Mouse (Mus musculus) heart, postnatal 0 days (tissue): ENCODE measurements around the gene H2afv. TPM values are rescaled to one million over a fixed set of nuclear protein-coding genes. Genes with fewer than 3 reads are reported as not detected.

Experiments
- ATAC-seq: fragments of 200-750 bp; cut with Nextera tagmentation; 2 replicates; pipeline ENCODE4 v1.8.0; 2017; ENCODE audit warnings: low read depth, moderate number of reproducible peaks, moderate library complexity; ENCODE audit not compliant: insufficient read depth
- DNase-seq: peaks from one replicate; pipeline ENCODE4 v3.0.0-alpha.2; 2016; ENCODE audit warnings: low spot score
- H3K27ac ChIP-seq: fragments of 300-500 bp; sonication (generic); 2 replicates; pipeline ENCODE4 v1.5.1; 2014; ENCODE audit warnings: low read depth, mild to moderate bottlenecking
- H3K27me3 ChIP-seq: fragments of 300-500 bp; sonication (generic); 2 replicates; pipeline ENCODE4 v1.6.1; 2014; ENCODE audit warnings: low read length, mixed read lengths; ENCODE audit not compliant: control insufficient read depth, insufficient read depth
- H3K36me3 ChIP-seq: fragments of 300-500 bp; sonication (generic); replicated peaks from 2 replicates; pipeline ENCODE4 v1.6.1; 2014; ENCODE audit warnings: low read length, mixed read lengths; ENCODE audit not compliant: control insufficient read depth, insufficient read depth
- H3K4me1 ChIP-seq: fragments of 300-500 bp; sonication (generic); 2 replicates; pipeline ENCODE4 v1.6.1; 2014; ENCODE audit warnings: antibody characterized with exemption; ENCODE audit not compliant: control insufficient read depth, insufficient read depth
- H3K4me2 ChIP-seq: fragments of 300-500 bp; sonication (generic); 2 replicates; pipeline ENCODE4 v1.6.1; 2014; ENCODE audit warnings: low read depth, mild to moderate bottlenecking, low read length, moderate library complexity
- H3K4me3 ChIP-seq: fragments of 300-500 bp; sonication (generic); 2 replicates; pipeline ENCODE4 v1.5.1; 2014; ENCODE audit warnings: low read depth, low read length
- H3K9ac ChIP-seq: fragments of 300-500 bp; sonication (generic); replicated peaks from 2 replicates; pipeline ENCODE4 v1.6.1; 2014; ENCODE audit warnings: low read depth, low read length, mixed read lengths
- H3K9me3 ChIP-seq: fragments of 300-500 bp; sonication (generic); replicated peaks from 2 replicates; pipeline ENCODE4 v1.6.1; 2016; ENCODE audit warnings: low read length; ENCODE audit not compliant: control insufficient read depth
- CTCF ChIP-seq: IDR thresholded peaks from 2 replicates; pipeline ENCODE4 v1.5.1; 2016; ENCODE audit warnings: antibody characterized with exemption, control low read depth, low read depth
- EP300 ChIP-seq: IDR thresholded peaks from 2 replicates; pipeline ENCODE4 v1.6.1; 2016; ENCODE audit warnings: antibody characterized with exemption, low read depth
- WGBS: fragments of 180-500 bp; shearing (Covaris S2); extraction: QIAGEN DNeasy Blood & Tissue Kit; methylation state at CpG from one replicate; pipeline ENCODE4 v1.1.7; 2014; 5-methylcytosine and 5-hydroxymethylcytosine counted together
- polyA plus RNA-seq: library from polyadenylated mRNA; unstranded; fragments of >200 nt; fragmentation: Nextera tagmentation; extraction: Ambion mirVana; gene quantifications from 2 replicates; pipeline ENCODE4 v1.2.1, GENCODE M21; 2015
- total RNA-seq: library from RNA; depleted of rRNA; stranded (reverse); fragments of >200 nt; gene quantifications from 2 replicates; pipeline ENCODE4 v1.2.3, GENCODE M21; 2014; ENCODE audit warnings: low replicate concordance

Gene H2afv
- total and polyA plus RNA-seq, 2 experiments from 2014 or later, result 106 to 213 TPM

DNA sequence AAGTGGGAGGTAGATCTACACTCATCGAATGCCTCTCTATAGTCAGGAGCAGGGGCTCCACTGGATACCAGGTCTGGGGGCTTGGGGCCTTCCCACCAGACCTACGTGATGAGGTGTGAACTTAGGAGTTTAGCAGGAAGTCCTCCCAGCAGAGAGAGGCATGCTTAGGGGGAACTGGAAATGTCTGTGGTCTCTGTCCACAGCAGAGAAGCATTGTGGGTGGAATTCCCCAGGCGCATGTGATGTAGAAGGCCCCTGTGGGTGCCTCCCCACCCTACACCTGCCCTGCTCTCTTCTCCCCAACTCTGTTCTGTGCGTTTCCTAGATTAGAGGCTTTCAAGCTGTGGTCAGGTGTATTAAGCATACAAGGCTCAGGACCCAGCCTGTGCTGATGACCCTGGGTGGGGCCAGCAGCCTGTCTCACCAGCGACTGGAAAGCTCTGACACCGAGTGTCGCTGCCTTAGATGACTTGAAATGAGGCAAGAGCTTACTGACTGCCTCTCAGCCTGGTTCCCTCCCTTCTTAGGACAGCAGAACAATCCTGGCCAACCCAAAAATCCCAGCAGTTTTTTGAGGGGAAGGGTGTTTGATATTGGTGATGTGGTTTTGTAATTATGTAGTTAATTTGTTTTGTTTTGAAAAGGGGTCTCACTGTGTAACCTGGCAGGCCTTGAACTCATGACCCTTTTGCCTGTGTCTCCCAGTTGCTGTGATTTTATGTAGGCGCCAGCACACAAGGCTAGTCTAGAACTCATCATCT is 52.5 kb downstream of the H2afv start:
- no peak for ATAC-seq
- Histone ChIP-seq H3K27ac (no peak overlapping the region), H3K4me2 (no peak overlapping the region), H3K36me3 (peaks cover 26% of the 10 kb centered on the region), H3K27me3 (no peaks in the 10 kb centered on the region), H3K4me3 (no peak overlapping the region), H3K9me3 (no peaks in the 10 kb centered on the region), H3K4me1 (peaks cover 11% of the 10 kb centered on the region), H3K9ac (no peak overlapping the region)
- TF ChIP-seq CTCF (no peak), EP300 (no peak)
- no peak for DNase-seq
- WGBS, result 87% methylated on average over 8 of the region's 8 CpGs

- Histone ChIP-seq H3K9ac (0 out of 2 replicates have a peak overlapping the region, but pooled peaks have one; percentile 78), H3K27ac (no peak overlapping the region), H3K4me1 (peaks cover 11% of the 10 kb centered on the region), H3K27me3 (no peaks in the 10 kb centered on the region), H3K4me2 (peak overlapping the region; percentile 91), H3K36me3 (0 out of 2 replicates have a peak, but pooled peaks cover 14% of the 10 kb centered on the region), H3K9me3 (no peaks in the 10 kb centered on the region), H3K4me3 (peak overlapping the region; percentile 80; the same call in 1 of the 2 replicates)
- ATAC-seq, result no peak
- WGBS, result 90% methylated on average over 8 of the region's 8 CpGs
- TF ChIP-seq CTCF (no peak), EP300 (no peak)
- DNase-seq, result no peak
Measured at GRCm38 (mm10) chr11:6390376-6391053, 53.7 kb downstream of the H2afv start.

- H3K9me3 ChIP-seq, result no peaks in the 10 kb centered on the region
- peak overlapping the region; percentile 80 for H3K4me3 ChIP-seq
- H3K4me1 ChIP-seq, result peaks cover 11% of the 10 kb centered on the region
- H3K36me3 ChIP-seq, result 0 out of 2 replicates have a peak, but pooled peaks cover 6% of the 10 kb centered on the region
- 2% methylated on average over 30 of the region's 43 CpGs for WGBS
- H3K4me2 ChIP-seq, result peak overlapping the region; percentile 91
- ATAC-seq (peak; percentile 19), DNase-seq (no peak)
- TF ChIP-seq EP300 (no peak), CTCF (no peak)
- peak overlapping the region; percentile 95 for H3K27ac ChIP-seq
- peak overlapping the region; percentile 78 for H3K9ac ChIP-seq
- no peaks in the 10 kb centered on the region for H3K27me3 ChIP-seq
Measured at GRCm38 (mm10) chr11:6389483-6389921, 54.7 kb downstream of the H2afv start.

DNA sequence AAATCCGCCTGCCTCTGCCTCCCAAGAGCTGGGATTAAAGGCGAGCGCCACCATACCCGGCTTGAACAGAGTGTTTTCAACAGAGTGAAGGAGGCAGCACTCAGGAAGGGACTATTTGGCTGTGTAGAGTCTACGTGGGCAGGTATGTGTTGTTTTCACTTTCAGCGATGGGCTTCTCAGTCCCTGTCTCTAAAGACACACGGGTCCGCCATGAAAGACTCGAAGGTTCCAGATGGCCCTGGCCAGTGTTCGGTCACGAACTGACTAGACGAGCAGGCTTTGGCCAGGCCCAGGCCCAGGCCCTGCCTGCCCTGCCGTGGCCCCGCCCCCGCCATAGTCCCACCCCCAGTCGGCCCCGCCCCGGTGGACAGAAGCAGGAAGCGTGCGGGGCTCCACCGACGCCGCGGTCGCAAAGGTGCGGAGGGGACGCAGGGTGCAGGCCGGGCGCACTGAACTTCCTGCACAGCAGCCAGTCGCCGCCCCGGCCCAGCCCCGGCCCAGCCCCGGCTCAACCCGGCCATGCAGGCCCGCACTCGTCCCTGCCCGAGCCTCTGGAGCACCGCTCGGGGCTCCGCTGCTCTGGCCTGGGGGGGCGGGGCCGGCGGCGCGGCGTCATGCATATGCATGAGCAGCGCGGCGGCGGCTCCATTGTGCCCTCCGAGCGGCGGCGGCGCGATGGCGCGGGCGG is 55.4 kb downstream of the H2afv start, which contains the start of gene Zmiz2:
Zmiz2 (plus strand) TSS at position 349 of the 688 bp plus-strand sequence.
- Histone ChIP-seq H3K4me3 (peak within 1 kb of the TSS; percentile 80), H3K9ac (peak within 1 kb of the TSS; percentile 78), H3K27me3 (no peaks in the 10 kb centered on the region), H3K27ac (peak within 1 kb of the TSS; percentile 95), H3K9me3 (no peaks in the 10 kb centered on the region), H3K4me2 (peak within 1 kb of the TSS; percentile 91), H3K4me1 (peaks cover 11% of the 10 kb centered on the region), H3K36me3 (0 out of 2 replicates have a peak, but pooled peaks cover 6% of the 10 kb centered on the region)
- 7% methylated on average over 46 of the region's 60 CpGs for WGBS
- TF ChIP-seq EP300 (no peak), CTCF (no peak)
- DNase-seq (peak; percentile 92), ATAC-seq (peak; percentile 97)

GRCm38 (mm10) chr11:6388126-6388725 is 56.0 kb downstream of the H2afv start:
- no peak overlapping the region; the same call in 1 of the 2 replicates for H3K9ac ChIP-seq
- ATAC-seq (no peak), DNase-seq (no peak)
- peaks cover 11% of the 10 kb centered on the region for H3K4me1 ChIP-seq
- H3K36me3 ChIP-seq, result 0 out of 2 replicates have a peak, but pooled peaks cover 6% of the 10 kb centered on the region
- H3K27ac ChIP-seq, result peak overlapping the region; percentile 95
- no peaks in the 10 kb centered on the region for H3K27me3 ChIP-seq
- WGBS, result 87% methylated on average over 6 of the region's 6 CpGs
- TF ChIP-seq EP300 (no peak), CTCF (no peak)
- H3K9me3 ChIP-seq, result no peaks in the 10 kb centered on the region
- H3K4me3 ChIP-seq, result no peak overlapping the region
- 0 out of 2 replicates have a peak overlapping the region, but pooled peaks have one; percentile 91 for H3K4me2 ChIP-seq
